Mouse (Mus musculus) hindbrain, embryonic 15.5 days (tissue): ENCODE data around the gene Hoxa13. TPM values are rescaled to one million over a fixed set of nuclear protein-coding genes. Genes with fewer than 3 reads are reported as not detected.

ENCODE experiments used
- ATAC-seq: fragments of 200-750 bp; cut with Nextera tagmentation; 2 replicates; pipeline ENCODE4 v1.8.0; 2017; ENCODE audit warnings: low read depth, moderate number of reproducible peaks, moderate TSS enrichment; ENCODE audit not compliant: low FRiP score
- H3K27ac ChIP-seq: fragments of 300-500 bp; sonication (generic); replicated peaks from 2 replicates; pipeline ENCODE4 v1.5.1; 2015; ENCODE audit warnings: mild to moderate bottlenecking, inconsistent platforms
- H3K27me3 ChIP-seq: fragments of 300-500 bp; sonication (generic); 2 replicates; pipeline ENCODE4 v1.6.1; 2015; ENCODE audit warnings: control low read depth, inconsistent platforms
- H3K36me3 ChIP-seq: fragments of 300-500 bp; sonication (generic); 2 replicates; pipeline ENCODE4 v1.6.1; 2015; ENCODE audit warnings: control low read depth, inconsistent platforms
- H3K4me1 ChIP-seq: fragments of 300-500 bp; sonication (generic); replicated peaks from 2 replicates; pipeline ENCODE4 v1.6.1; 2015; ENCODE audit warnings: control low read depth, inconsistent platforms
- H3K4me2 ChIP-seq: fragments of 300-500 bp; sonication (generic); 2 replicates; pipeline ENCODE4 v1.6.1; 2015; ENCODE audit warnings: moderate library complexity, mild to moderate bottlenecking, inconsistent platforms
- H3K4me3 ChIP-seq: fragments of 300-500 bp; sonication (generic); 2 replicates; pipeline ENCODE4 v1.5.1; 2015; ENCODE audit warnings: mild to moderate bottlenecking, inconsistent platforms
- H3K9ac ChIP-seq: fragments of 300-500 bp; sonication (generic); 2 replicates; pipeline ENCODE4 v1.6.1; 2015; ENCODE audit warnings: inconsistent platforms
- H3K9me3 ChIP-seq: fragments of 300-500 bp; sonication (generic); 2 replicates; pipeline ENCODE4 v1.6.1; 2016; ENCODE audit warnings: control low read depth, inconsistent platforms
- WGBS: fragments of 180-500 bp; shearing (Covaris S2); methylation state at CpG from one replicate; pipeline ENCODE4 v1.1.7; 2015; 5-methylcytosine and 5-hydroxymethylcytosine counted together
- polyA plus RNA-seq: library from polyadenylated mRNA; unstranded; fragments of >200 nt; fragmentation: Nextera tagmentation; extraction: Ambion mirVana; gene quantifications from 2 replicates; pipeline ENCODE4 v1.2.1, GENCODE M21; 2015

The Hoxa13 gene
- polyA plus RNA-seq, 1 experiment from 2014 or later = not detected

DNA sequence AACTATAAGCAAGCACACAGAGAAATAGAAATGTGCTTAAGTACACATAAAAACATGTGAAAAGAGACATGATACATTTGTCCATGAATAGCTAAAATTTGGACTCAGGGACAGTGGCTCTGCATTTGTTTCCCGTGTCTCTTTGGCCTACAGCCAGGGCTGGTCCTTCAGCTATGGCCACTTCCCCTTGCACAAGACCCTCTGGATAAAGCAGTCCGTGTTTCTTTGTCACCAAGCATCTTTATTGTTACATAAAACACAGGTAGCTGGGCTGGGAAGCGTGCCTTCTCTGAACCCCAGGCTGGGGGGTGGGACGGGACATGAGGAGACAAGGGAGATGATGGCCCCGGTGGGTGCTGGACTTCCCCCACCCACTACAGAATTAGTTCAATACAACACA is 46.4 kb downstream of the Hoxa13 start:
- 12% methylated on average over 5 of the region's 5 CpGs for WGBS
- no peaks in the 10 kb centered on the region for H3K36me3 ChIP-seq
- no peak overlapping the region for H3K4me2 ChIP-seq
- no peaks in the 10 kb centered on the region for H3K9me3 ChIP-seq
- no peak overlapping the region for H3K27ac ChIP-seq
- H3K27me3 ChIP-seq = peaks cover 87% of the 10 kb centered on the region
- peaks cover 12% of the 10 kb centered on the region for H3K4me1 ChIP-seq
- H3K9ac ChIP-seq = no peak overlapping the region
- ATAC-seq = no peak
- H3K4me3 ChIP-seq = no peak overlapping the region

GRCm38 (mm10) chr6:52213119-52213986 is 47.3 kb downstream of the Hoxa13 start, which contains the start of the genes Hoxa3 and Gm28308:
Hoxa3 (minus strand) TSS chr6:52213336.
Gm28308 (minus strand) TSS chr6:52213339.
- H3K27me3 ChIP-seq = peaks cover 87% of the 10 kb centered on the region
- peak within 1 kb of the TSS; percentile 40 for H3K4me2 ChIP-seq
- H3K27ac ChIP-seq = peak within 1 kb of the TSS; percentile 46; the same call in 1 of the 2 replicates
- no peaks in the 10 kb centered on the region for H3K9me3 ChIP-seq
- no peak for ATAC-seq
- H3K4me3 ChIP-seq = peak within 1 kb of the TSS; percentile 26
- 11% methylated on average over 38 of the region's 38 CpGs for WGBS
- no peak within 1 kb of the TSS for H3K9ac ChIP-seq
- H3K36me3 ChIP-seq = no peaks in the 10 kb centered on the region
- H3K4me1 ChIP-seq = peaks cover 19% of the 10 kb centered on the region

GRCm38 (mm10) chr6:52212556-52213118 is 48.0 kb downstream of the Hoxa13 start:
- Histone ChIP-seq H3K4me3 (peak overlapping the region; percentile 26), H3K27me3 (peaks cover 86% of the 10 kb centered on the region), H3K9ac (no peak overlapping the region), H3K36me3 (no peaks in the 10 kb centered on the region), H3K27ac (peak overlapping the region; percentile 46; the same call in 1 of the 2 replicates), H3K4me2 (peak overlapping the region; percentile 40), H3K4me1 (peaks cover 20% of the 10 kb centered on the region), H3K9me3 (no peaks in the 10 kb centered on the region)
- 4% methylated on average over 22 of the region's 22 CpGs for WGBS
- 0 out of 2 replicates have a peak, but pooled peaks have one; percentile 5 for ATAC-seq

GRCm38 (mm10) chr6:52211961-52212360 is 48.7 kb downstream of the Hoxa13 start:
- Histone ChIP-seq H3K4me2 (peak overlapping the region; percentile 40), H3K9ac (no peak overlapping the region; the same call in 1 of the 2 replicates), H3K9me3 (no peaks in the 10 kb centered on the region), H3K36me3 (no peaks in the 10 kb centered on the region), H3K4me1 (peaks cover 17% of the 10 kb centered on the region), H3K4me3 (peak overlapping the region; percentile 26), H3K27me3 (peaks cover 90% of the 10 kb centered on the region), H3K27ac (peak overlapping the region; percentile 42; the same call in 1 of the 2 replicates)
- 6% methylated on average over 13 of the region's 13 CpGs for WGBS
- ATAC-seq = no peak

- Histone ChIP-seq H3K4me2 (peak overlapping the region; percentile 40), H3K27ac (peak overlapping the region; percentile 42; the same call in 1 of the 2 replicates), H3K4me3 (peak overlapping the region; percentile 26), H3K4me1 (peaks cover 17% of the 10 kb centered on the region), H3K9me3 (no peaks in the 10 kb centered on the region), H3K36me3 (no peaks in the 10 kb centered on the region), H3K9ac (peak overlapping the region; percentile 12; the same call in 1 of the 2 replicates), H3K27me3 (peaks cover 92% of the 10 kb centered on the region)
- 2% methylated on average over 37 of the region's 37 CpGs for WGBS
- ATAC-seq = peak; percentile 67
Observed at GRCm38 (mm10) chr6:52211170-52211935, 49.3 kb downstream of the Hoxa13 start.

- peaks cover 88% of the 10 kb centered on the region for H3K27me3 ChIP-seq
- H3K9me3 ChIP-seq = no peaks in the 10 kb centered on the region
- H3K9ac ChIP-seq = no peak overlapping the region
- H3K36me3 ChIP-seq = no peaks in the 10 kb centered on the region
- ATAC-seq = no peak
- peak overlapping the region; percentile 22; the same call in 1 of the 2 replicates for H3K4me3 ChIP-seq
- H3K4me2 ChIP-seq = peak overlapping the region; percentile 53
- H3K4me1 ChIP-seq = peaks cover 17% of the 10 kb centered on the region
- H3K27ac ChIP-seq = no peak overlapping the region
- WGBS = 9% methylated on average over 12 of the region's 12 CpGs
Observed at GRCm38 (mm10) chr6:52209685-52210046, 51.0 kb downstream of the Hoxa13 start.

DNA sequence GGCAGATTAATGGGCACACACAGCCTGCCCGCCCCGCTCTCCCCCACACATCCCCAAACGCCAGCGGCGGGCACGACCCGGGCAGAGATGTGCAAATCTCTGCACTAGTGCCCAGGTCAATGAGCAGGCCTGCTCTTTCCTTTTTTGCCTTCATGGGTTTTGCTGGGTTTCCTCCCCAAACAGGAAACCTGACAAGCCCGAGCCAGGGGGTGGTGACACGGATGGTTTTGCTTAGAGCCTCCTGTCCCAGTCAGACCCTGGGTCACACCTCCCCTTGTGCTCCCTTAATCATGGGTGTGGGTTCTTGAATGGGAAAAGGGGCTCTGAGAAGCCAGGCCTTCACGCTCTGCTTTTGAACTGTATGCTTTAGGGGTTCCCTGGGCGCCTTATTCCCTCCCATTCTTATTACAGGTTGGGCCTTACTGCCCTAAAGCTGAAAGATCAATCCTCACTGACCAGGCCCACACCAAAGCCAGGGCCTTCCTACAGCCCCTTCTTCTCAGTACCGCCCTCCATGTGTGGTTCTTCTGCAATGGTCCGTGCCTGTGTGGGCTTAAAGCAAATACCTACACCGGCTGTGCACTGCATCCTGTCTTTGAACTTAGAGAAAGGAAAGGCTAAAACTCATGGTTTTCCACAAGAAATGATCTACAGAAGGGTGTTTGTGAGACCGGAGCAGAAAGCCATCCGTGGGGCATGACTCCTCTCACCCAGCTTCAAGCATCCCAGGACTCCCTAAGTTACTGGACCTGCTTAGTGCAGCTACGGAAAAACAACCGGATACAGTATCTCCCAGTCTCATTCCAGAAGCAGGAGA is 51.6 kb downstream of the Hoxa13 start:
- Histone ChIP-seq H3K9me3 (no peaks in the 10 kb centered on the region), H3K27me3 (peaks cover 87% of the 10 kb centered on the region)
- 7% methylated on average over 18 of the region's 18 CpGs for WGBS

GRCm38 (mm10) chr6:52208072-52208867 is 52.4 kb downstream of the Hoxa13 start, which contains the start of gene Hoxa6:
Hoxa6 (minus strand) TSS chr6:52208722.
- 0 out of 2 replicates have a peak within 1 kb of the TSS, but pooled peaks have one; percentile 5 for H3K9ac ChIP-seq
- no peaks in the 10 kb centered on the region for H3K36me3 ChIP-seq
- peaks cover 25% of the 10 kb centered on the region for H3K4me1 ChIP-seq
- H3K9me3 ChIP-seq = no peaks in the 10 kb centered on the region
- H3K27me3 ChIP-seq = peaks cover 84% of the 10 kb centered on the region
- 2% methylated on average over 47 of the region's 47 CpGs for WGBS
- no peak for ATAC-seq
- H3K27ac ChIP-seq = peak within 1 kb of the TSS; percentile 80
- H3K4me3 ChIP-seq = peak within 1 kb of the TSS; percentile 38
- peak within 1 kb of the TSS; percentile 53 for H3K4me2 ChIP-seq

More for the DNA sequence above, 51.6 kb downstream of the Hoxa13 start:
- peaks cover 21% of the 10 kb centered on the region for H3K4me1 ChIP-seq
- H3K9ac ChIP-seq = 0 out of 2 replicates have a peak overlapping the region, but pooled peaks have one; percentile 5
- H3K4me3 ChIP-seq = peak overlapping the region; percentile 22
- H3K36me3 ChIP-seq = no peaks in the 10 kb centered on the region
- ATAC-seq = no peak
- H3K4me2 ChIP-seq = peak overlapping the region; percentile 53
- peak overlapping the region; percentile 62 for H3K27ac ChIP-seq
